Mouse (Mus musculus) forebrain, embryonic 16.5 days (tissue): ENCODE measurements around the gene Gpr62. TPM values are rescaled to one million over a fixed set of nuclear protein-coding genes. Genes with fewer than 3 reads are reported as not detected.
A peak's percentile ranks its signal among the peaks of the same experiment; 100 is the strongest.

Experiments used
- ATAC-seq: fragments of 200-750 bp; cut with Nextera tagmentation; 2 replicates; pipeline ENCODE4 v1.8.0; 2017; ENCODE audit warnings: mild to moderate bottlenecking, moderate library complexity
- H3K27ac ChIP-seq: fragments of 300-500 bp; sonication (generic); 2 replicates; pipeline ENCODE4 v1.5.1; 2014; ENCODE audit warnings: low read length, control low read depth
- H3K27me3 ChIP-seq: fragments of 300-500 bp; sonication (generic); replicated peaks from 2 replicates; pipeline ENCODE4 v1.6.1; 2014; ENCODE audit warnings: low read length; ENCODE audit not compliant: control insufficient read depth, insufficient read depth
- H3K36me3 ChIP-seq: fragments of 300-500 bp; sonication (generic); 2 replicates; pipeline ENCODE4 v1.6.1; 2014; ENCODE audit not compliant: control insufficient read depth, insufficient read depth
- H3K4me1 ChIP-seq: fragments of 300-500 bp; sonication (generic); replicated peaks from 2 replicates; pipeline ENCODE4 v1.6.1; 2014; ENCODE audit warnings: low read length; ENCODE audit not compliant: control insufficient read depth, insufficient read depth
- H3K4me2 ChIP-seq: fragments of 300-500 bp; sonication (generic); 2 replicates; pipeline ENCODE4 v1.6.1; 2014; ENCODE audit warnings: mild to moderate bottlenecking, low read length, control low read depth
- H3K4me3 ChIP-seq: fragments of 300-500 bp; sonication (generic); replicated peaks from 2 replicates; pipeline ENCODE4 v1.5.1; 2014; ENCODE audit warnings: mild to moderate bottlenecking, low read length, control low read depth
- H3K9ac ChIP-seq: fragments of 300-500 bp; sonication (generic); replicated peaks from 2 replicates; pipeline ENCODE4 v1.6.1; 2014; ENCODE audit warnings: low read depth, low read length, control low read depth
- H3K9me3 ChIP-seq: fragments of 300-500 bp; sonication (generic); 2 replicates; pipeline ENCODE4 v1.6.1; 2016; ENCODE audit warnings: low read length; ENCODE audit not compliant: control insufficient read depth
- WGBS: fragments of 180-500 bp; shearing (Covaris S2); extraction: QIAGEN DNeasy Blood & Tissue Kit; methylation state at CpG from one replicate; pipeline ENCODE4 v1.1.7; 2014; 5-methylcytosine and 5-hydroxymethylcytosine counted together
- polyA plus RNA-seq: library from polyadenylated mRNA; unstranded; fragments of >200 nt; fragmentation: Nextera tagmentation; extraction: Ambion mirVana; gene quantifications from 2 replicates; pipeline ENCODE4 v1.2.1, GENCODE M21; 2015

Gpr62 gene
- polyA plus RNA-seq, 1 experiment from 2014 or later = 0.48 TPM

- peaks cover 20% of the 10 kb centered on the region for H3K4me1 ChIP-seq
- whole genome bisulfite sequencing = under 1% methylated on average over 41 of the region's 41 CpGs
- H3K9ac ChIP-seq = peak within 1 kb of the TSS; percentile 56
- H3K9me3 ChIP-seq = no peaks in the 10 kb centered on the region
- ATAC-seq = peak; percentile 99
- H3K27me3 ChIP-seq = no peaks in the 10 kb centered on the region
- H3K4me2 ChIP-seq = peak within 1 kb of the TSS; percentile 77
- H3K27ac ChIP-seq = no peak within 1 kb of the TSS
- peak within 1 kb of the TSS; percentile 66 for H3K4me3 ChIP-seq
- no peaks in the 10 kb centered on the region for H3K36me3 ChIP-seq
These were observed 11.3 kb upstream of the Gpr62 start, which contains the start of gene Parp3 for GRCm38 (mm10) chr9:106476924-106477484. Parp3 (minus strand) TSS chr9:106476949.

GRCm38 (mm10) chr9:106476002-106476923 lies 10.5 kb upstream of the Gpr62 start:
- Histone ChIP-seq H3K4me3 (0 out of 2 replicates have a peak overlapping the region, but pooled peaks have one; percentile 6), H3K36me3 (no peaks in the 10 kb centered on the region), H3K27me3 (no peaks in the 10 kb centered on the region), H3K4me2 (peak overlapping the region; percentile 28), H3K27ac (no peak overlapping the region), H3K4me1 (peaks cover 20% of the 10 kb centered on the region), H3K9ac (no peak overlapping the region), H3K9me3 (no peaks in the 10 kb centered on the region)
- no peak for ATAC-seq
- 35% methylated on average over 16 of the region's 16 CpGs for WGBS

- H3K27me3 ChIP-seq = no peaks in the 10 kb centered on the region
- ATAC-seq = no peak
- no peak within 1 kb of the TSS for H3K27ac ChIP-seq
- H3K9ac ChIP-seq = no peak within 1 kb of the TSS
- H3K4me2 ChIP-seq = peak within 1 kb of the TSS; percentile 28
- WGBS = 88% methylated on average over 10 of the region's 10 CpGs
- H3K4me3 ChIP-seq = 0 out of 2 replicates have a peak within 1 kb of the TSS, but pooled peaks have one; percentile 6
- peaks cover 20% of the 10 kb centered on the region for H3K4me1 ChIP-seq
- no peaks in the 10 kb centered on the region for H3K36me3 ChIP-seq
- H3K9me3 ChIP-seq = no peaks in the 10 kb centered on the region
These were observed 9.9 kb upstream of the Gpr62 start, which contains the start of gene Rrp9 for GRCm38 (mm10) chr9:106475663-106476001. Rrp9 (plus strand) TSS chr9:106475963.

GRCm38 (mm10) chr9:106475046-106475445 lies 9.3 kb upstream of the Gpr62 start:
- Histone ChIP-seq H3K4me2 (no peak overlapping the region), H3K4me3 (no peak overlapping the region), H3K27ac (no peak overlapping the region), H3K36me3 (no peaks in the 10 kb centered on the region), H3K9ac (no peak overlapping the region), H3K4me1 (peaks cover 20% of the 10 kb centered on the region), H3K9me3 (no peaks in the 10 kb centered on the region), H3K27me3 (no peaks in the 10 kb centered on the region)
- no peak for ATAC-seq
- 69% methylated on average over 7 of the region's 7 CpGs for WGBS

GRCm38 (mm10) chr9:106474456-106474855 lies 8.7 kb upstream of the Gpr62 start:
- no peaks in the 10 kb centered on the region for H3K27me3 ChIP-seq
- 3% methylated on average over 6 of the region's 6 CpGs for WGBS
- no peak overlapping the region for H3K9ac ChIP-seq
- peaks cover 20% of the 10 kb centered on the region for H3K4me1 ChIP-seq
- no peaks in the 10 kb centered on the region for H3K9me3 ChIP-seq
- H3K27ac ChIP-seq = no peak overlapping the region
- H3K4me2 ChIP-seq = no peak overlapping the region
- no peak for ATAC-seq
- H3K4me3 ChIP-seq = no peak overlapping the region
- H3K36me3 ChIP-seq = no peaks in the 10 kb centered on the region

- H3K4me2 ChIP-seq = no peak overlapping the region
- H3K9me3 ChIP-seq = no peaks in the 10 kb centered on the region
- peaks cover 20% of the 10 kb centered on the region for H3K4me1 ChIP-seq
- no peaks in the 10 kb centered on the region for H3K27me3 ChIP-seq
- H3K9ac ChIP-seq = no peak overlapping the region
- WGBS = 81% methylated on average over 5 of the region's 5 CpGs
- no peak for ATAC-seq
- H3K4me3 ChIP-seq = no peak overlapping the region
- H3K36me3 ChIP-seq = no peaks in the 10 kb centered on the region
- H3K27ac ChIP-seq = no peak overlapping the region
These were observed 8.0 kb upstream of the Gpr62 start for GRCm38 (mm10) chr9:106473753-106474105.

- H3K9ac ChIP-seq = no peak overlapping the region
- H3K9me3 ChIP-seq = no peaks in the 10 kb centered on the region
- no peak for ATAC-seq
- no peak overlapping the region for H3K27ac ChIP-seq
- H3K4me3 ChIP-seq = no peak overlapping the region
- H3K4me1 ChIP-seq = peaks cover 15% of the 10 kb centered on the region
- H3K36me3 ChIP-seq = no peaks in the 10 kb centered on the region
- H3K4me2 ChIP-seq = no peak overlapping the region
- no peaks in the 10 kb centered on the region for H3K27me3 ChIP-seq
- 90% methylated on average over 16 of the region's 16 CpGs for WGBS
These were observed 7.5 kb upstream of the Gpr62 start for GRCm38 (mm10) chr9:106473081-106473752.

GRCm38 (mm10) chr9:106472321-106472720 lies 6.6 kb upstream of the Gpr62 start:
- Histone ChIP-seq H3K4me3 (no peak overlapping the region), H3K9ac (no peak overlapping the region), H3K36me3 (no peaks in the 10 kb centered on the region), H3K27ac (no peak overlapping the region), H3K9me3 (no peaks in the 10 kb centered on the region), H3K4me2 (no peak overlapping the region), H3K27me3 (no peaks in the 10 kb centered on the region), H3K4me1 (peaks cover 8% of the 10 kb centered on the region; the same call in 1 of the 2 replicates)
- no peak for ATAC-seq
- WGBS = 64% methylated on average over 4 of the region's 4 CpGs

- WGBS = 10% methylated on average over 5 of the region's 5 CpGs
- Histone ChIP-seq H3K27me3 (no peaks in the 10 kb centered on the region), H3K9ac (no peak overlapping the region), H3K4me2 (no peak overlapping the region), H3K27ac (no peak overlapping the region), H3K9me3 (no peaks in the 10 kb centered on the region), H3K36me3 (no peaks in the 10 kb centered on the region), H3K4me3 (no peak overlapping the region), H3K4me1 (peaks cover 8% of the 10 kb centered on the region; the same call in 1 of the 2 replicates)
- ATAC-seq = no peak
These were observed 6.2 kb upstream of the Gpr62 start for GRCm38 (mm10) chr9:106471892-106472291.
